Mouse (Mus musculus) embryonic facial prominence, embryonic 14.5 days (tissue): ENCODE results near the gene Plbd1. TPM values are rescaled to one million over a fixed set of nuclear protein-coding genes. Genes with fewer than 3 reads are reported as not detected.
A peak's percentile ranks its signal among the peaks of the same experiment; 100 is the strongest.

Source experiments
- ATAC-seq: fragments of 200-750 bp; cut with Nextera tagmentation; 2 replicates; pipeline ENCODE4 v1.8.0; 2017; ENCODE audit warnings: low read depth, moderate number of reproducible peaks, moderate TSS enrichment
- DNase-seq: peaks from one replicate; pipeline ENCODE4 v3.0.0-alpha.2; 2015; ENCODE audit warnings: low spot score
- H3K27ac ChIP-seq: fragments of 300-500 bp; sonication (generic); replicated peaks from 2 replicates; pipeline ENCODE4 v1.5.1; 2014; ENCODE audit warnings: low read depth, mild to moderate bottlenecking, low read length, moderate library complexity
- H3K27me3 ChIP-seq: fragments of 300-500 bp; sonication (generic); replicated peaks from 2 replicates; pipeline ENCODE4 v1.6.1; 2014; ENCODE audit warnings: low read length; ENCODE audit not compliant: control insufficient read depth, insufficient read depth
- H3K36me3 ChIP-seq: fragments of 300-500 bp; sonication (generic); 2 replicates; pipeline ENCODE4 v1.6.1; 2014; ENCODE audit warnings: low read length, mixed read lengths; ENCODE audit not compliant: control insufficient read depth, insufficient read depth
- H3K4me1 ChIP-seq: fragments of 300-500 bp; sonication (generic); 2 replicates; pipeline ENCODE4 v1.6.1; 2014; ENCODE audit warnings: antibody characterized with exemption, low read length; ENCODE audit not compliant: control insufficient read depth, insufficient read depth
- H3K4me2 ChIP-seq: fragments of 300-500 bp; sonication (generic); 2 replicates; pipeline ENCODE4 v1.6.1; 2014; ENCODE audit warnings: low read depth, mild to moderate bottlenecking, low read length, moderate library complexity, mixed read lengths
- H3K4me3 ChIP-seq: fragments of 300-500 bp; sonication (generic); 2 replicates; pipeline ENCODE4 v1.5.1; 2014; ENCODE audit warnings: low read depth, mild to moderate bottlenecking, low read length
- H3K9ac ChIP-seq: fragments of 300-500 bp; sonication (generic); 2 replicates; pipeline ENCODE4 v1.6.1; 2014; ENCODE audit warnings: low read depth, mild to moderate bottlenecking, low read length, moderate library complexity, mixed read lengths
- H3K9me3 ChIP-seq: fragments of 300-500 bp; sonication (generic); 2 replicates; pipeline ENCODE4 v1.6.1; 2016; ENCODE audit warnings: low read length; ENCODE audit not compliant: control insufficient read depth
- WGBS: fragments of 180-500 bp; shearing (Covaris S2); extraction: QIAGEN DNeasy Blood & Tissue Kit; methylation state at CpG from one replicate; pipeline ENCODE4 v1.1.7; 2014; 5-methylcytosine and 5-hydroxymethylcytosine counted together
- polyA plus RNA-seq: library from polyadenylated mRNA; unstranded; fragments of >200 nt; fragmentation: Nextera tagmentation; extraction: Ambion mirVana; gene quantifications from 2 replicates; pipeline ENCODE4 v1.2.1, GENCODE M21; 2014

Plbd1 gene
- 12.1 and 12.4 TPM in 2 replicates for polyA plus RNA-seq

DNA sequence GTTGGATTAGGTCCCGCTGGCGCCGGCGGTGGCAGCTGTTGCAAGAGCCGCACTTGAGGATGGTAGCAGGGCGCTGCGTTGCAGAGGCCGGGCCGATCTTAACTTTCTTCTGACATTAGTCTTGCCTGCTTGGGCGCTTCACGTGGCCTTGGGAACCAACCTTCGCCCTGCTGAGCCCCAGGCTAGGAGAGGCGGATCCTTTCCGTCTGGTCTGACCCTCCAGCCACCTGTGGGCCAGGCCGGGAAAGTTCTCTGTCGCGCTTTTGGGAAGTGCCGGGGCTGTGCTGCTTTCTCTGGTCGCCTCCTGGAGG is at the start of gene Plbd1:
TSS of gene Plbd1 (minus strand) at position 223 of the 311 bp plus-strand sequence.
- ATAC-seq = no peak
- peaks cover 10% of the 10 kb centered on the region for H3K4me1 ChIP-seq
- DNase-seq = peak; percentile 32
- WGBS = under 1% methylated on average over 12 of the region's 19 CpGs
- H3K9me3 ChIP-seq = no peaks in the 10 kb centered on the region
- H3K4me3 ChIP-seq = peak within 1 kb of the TSS; percentile 40
- H3K4me2 ChIP-seq = peak within 1 kb of the TSS; percentile 71
- no peaks in the 10 kb centered on the region for H3K36me3 ChIP-seq
- no peak within 1 kb of the TSS for H3K27ac ChIP-seq
- peaks cover 31% of the 10 kb centered on the region for H3K27me3 ChIP-seq
- H3K9ac ChIP-seq = peak within 1 kb of the TSS; percentile 61

DNA sequence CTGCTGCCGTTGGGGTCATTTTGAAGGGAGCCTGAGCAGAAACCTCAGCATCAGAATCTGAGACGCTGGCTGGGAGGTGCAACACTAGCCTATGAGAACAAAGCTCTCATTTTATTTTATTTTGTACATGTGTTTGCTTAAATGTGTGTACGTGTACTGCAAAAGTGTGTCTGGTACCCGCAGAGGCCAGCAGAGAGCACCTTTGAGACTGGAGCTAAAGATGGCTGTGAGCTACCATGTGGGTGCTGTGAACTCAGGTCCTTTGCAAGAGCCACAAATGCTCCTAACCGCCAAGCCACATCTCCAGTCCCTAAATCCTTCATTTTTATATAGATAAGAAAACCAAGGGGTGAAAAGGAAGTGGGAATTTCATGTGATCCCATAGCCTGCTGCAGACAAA is 48.7 kb upstream of the Plbd1 start:
- Histone ChIP-seq H3K4me1 (no peaks in the 10 kb centered on the region), H3K4me3 (no peak overlapping the region), H3K27ac (no peak overlapping the region), H3K36me3 (no peaks in the 10 kb centered on the region), H3K4me2 (no peak overlapping the region), H3K27me3 (no peaks in the 10 kb centered on the region), H3K9ac (no peak overlapping the region), H3K9me3 (no peaks in the 10 kb centered on the region)
- DNase-seq (no peak), ATAC-seq (no peak)
- 87% methylated on average over 5 of the region's 5 CpGs for WGBS

DNA sequence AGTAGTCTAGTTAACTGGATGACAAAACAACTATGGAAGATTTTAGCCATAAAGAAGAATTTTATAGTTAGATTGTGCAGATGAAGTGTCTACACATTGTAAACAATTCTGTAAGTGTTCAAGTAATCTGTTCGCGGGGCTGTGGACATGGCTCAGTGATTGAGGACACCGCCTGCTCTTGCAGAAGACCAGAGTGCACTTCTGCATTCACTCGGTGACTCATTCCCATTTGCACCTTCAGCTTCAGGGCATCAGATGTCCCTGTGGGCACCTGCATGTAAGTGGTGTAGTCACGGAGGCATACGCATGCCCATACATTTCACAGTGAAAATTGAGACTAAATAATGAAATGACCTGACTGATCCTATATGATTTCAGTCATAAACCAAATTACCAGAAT is 46.9 kb upstream of the Plbd1 start:
- Histone ChIP-seq H3K36me3 (no peaks in the 10 kb centered on the region), H3K4me2 (no peak overlapping the region), H3K27ac (no peak overlapping the region), H3K9me3 (no peaks in the 10 kb centered on the region), H3K9ac (no peak overlapping the region), H3K27me3 (no peaks in the 10 kb centered on the region), H3K4me1 (no peaks in the 10 kb centered on the region), H3K4me3 (no peak overlapping the region)
- 85% methylated on average over 6 of the region's 6 CpGs for WGBS
- ATAC-seq (no peak), DNase-seq (no peak)

DNA sequence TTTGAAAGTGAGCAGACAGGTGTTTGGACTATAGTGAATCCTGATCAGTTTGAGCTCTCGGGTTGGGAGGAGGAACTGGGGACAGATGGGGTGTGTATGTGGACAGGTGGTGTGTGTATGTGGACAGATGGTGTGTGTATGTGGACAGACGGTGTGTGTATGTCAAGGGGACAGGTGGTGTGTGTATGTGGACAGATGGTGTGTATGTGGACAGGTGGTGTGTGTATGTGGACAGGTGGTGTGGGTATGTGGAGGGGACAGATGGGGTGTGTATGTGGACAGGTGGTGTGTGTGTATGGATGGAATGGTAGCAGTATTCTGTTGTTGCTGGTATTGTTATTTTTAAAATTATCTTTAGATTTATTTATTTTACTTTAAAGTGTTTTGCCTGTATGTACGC is 40.1 kb upstream of the Plbd1 start:
- DNase-seq (no peak), ATAC-seq (no peak)
- Histone ChIP-seq H3K4me3 (no peak overlapping the region), H3K4me2 (no peak overlapping the region), H3K9ac (no peak overlapping the region), H3K9me3 (no peaks in the 10 kb centered on the region), H3K36me3 (no peaks in the 10 kb centered on the region), H3K27me3 (no peaks in the 10 kb centered on the region), H3K27ac (no peak overlapping the region), H3K4me1 (no peaks in the 10 kb centered on the region)
- WGBS = 92% methylated on average over 3 of the region's 3 CpGs

DNA sequence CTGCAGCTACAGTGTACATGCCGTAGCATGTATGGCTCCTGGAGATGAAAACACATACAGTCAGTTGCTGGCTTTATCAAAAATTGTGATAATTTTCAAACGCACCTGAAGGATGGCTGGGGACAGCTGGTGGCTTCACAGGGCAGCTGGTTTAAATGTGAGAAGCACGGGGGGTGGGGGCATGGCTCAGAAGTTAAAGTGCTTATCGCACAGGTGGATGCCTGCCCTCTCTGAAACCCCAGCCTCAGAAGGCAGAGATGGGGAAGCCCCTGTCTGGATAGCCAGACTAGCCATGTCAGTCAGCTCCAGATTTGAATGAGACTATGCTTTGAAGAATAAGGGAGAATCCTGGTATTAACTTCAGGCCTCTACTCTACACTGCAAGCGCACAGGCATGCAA is 39.5 kb upstream of the Plbd1 start:
- H3K36me3 ChIP-seq = no peaks in the 10 kb centered on the region
- WGBS = 72% methylated on average over 5 of the region's 5 CpGs
- no peaks in the 10 kb centered on the region for H3K4me1 ChIP-seq
- no peak overlapping the region for H3K4me3 ChIP-seq
- ATAC-seq (no peak), DNase-seq (no peak)
- no peaks in the 10 kb centered on the region for H3K27me3 ChIP-seq
- no peak overlapping the region for H3K9ac ChIP-seq
- H3K4me2 ChIP-seq = no peak overlapping the region
- H3K9me3 ChIP-seq = no peaks in the 10 kb centered on the region
- no peak overlapping the region for H3K27ac ChIP-seq

GRCm38 (mm10) chr6:136691314-136691713 is 29.6 kb upstream of the Plbd1 start:
- no peak overlapping the region for H3K27ac ChIP-seq
- H3K9ac ChIP-seq = no peak overlapping the region
- no peak for DNase-seq

GRCm38 (mm10) chr6:136690527-136690926 is 28.8 kb upstream of the Plbd1 start:
- 0 out of 2 replicates have a peak, but pooled peaks cover 7% of the 10 kb centered on the region for H3K9me3 ChIP-seq
- H3K4me3 ChIP-seq = no peak overlapping the region
- WGBS = 64% methylated on average over 5 of the region's 5 CpGs
- ATAC-seq = no peak
- H3K4me2 ChIP-seq = no peak overlapping the region
- DNase-seq = no peak
- no peaks in the 10 kb centered on the region for H3K27me3 ChIP-seq
- H3K4me1 ChIP-seq = no peaks in the 10 kb centered on the region
- no peak overlapping the region for H3K27ac ChIP-seq
- H3K9ac ChIP-seq = no peak overlapping the region
- no peaks in the 10 kb centered on the region for H3K36me3 ChIP-seq

More at GRCm38 (mm10) chr6:136691314-136691713, 29.6 kb upstream of the Plbd1 start:
- WGBS = 89% methylated on average over 6 of the region's 6 CpGs
- H3K4me1 ChIP-seq = no peaks in the 10 kb centered on the region
- H3K4me3 ChIP-seq = no peak overlapping the region
- no peak overlapping the region for H3K4me2 ChIP-seq
- H3K36me3 ChIP-seq = no peaks in the 10 kb centered on the region
- H3K27me3 ChIP-seq = no peaks in the 10 kb centered on the region
- H3K9me3 ChIP-seq = 0 out of 2 replicates have a peak, but pooled peaks cover 7% of the 10 kb centered on the region
- no peak for ATAC-seq

- H3K9ac ChIP-seq = no peak overlapping the region
- no peaks in the 10 kb centered on the region for H3K27me3 ChIP-seq
- H3K36me3 ChIP-seq = no peaks in the 10 kb centered on the region
- peak overlapping the region; percentile 59 for H3K27ac ChIP-seq
- 54% methylated on average over 14 of the region's 15 CpGs for WGBS
- DNase-seq (no peak), ATAC-seq (no peak)
- H3K9me3 ChIP-seq = 0 out of 2 replicates have a peak, but pooled peaks cover 7% of the 10 kb centered on the region
- H3K4me3 ChIP-seq = no peak overlapping the region
- no peaks in the 10 kb centered on the region for H3K4me1 ChIP-seq
- no peak overlapping the region for H3K4me2 ChIP-seq
These were observed 28.2 kb upstream of the Plbd1 start for GRCm38 (mm10) chr6:136689790-136690413.

DNA sequence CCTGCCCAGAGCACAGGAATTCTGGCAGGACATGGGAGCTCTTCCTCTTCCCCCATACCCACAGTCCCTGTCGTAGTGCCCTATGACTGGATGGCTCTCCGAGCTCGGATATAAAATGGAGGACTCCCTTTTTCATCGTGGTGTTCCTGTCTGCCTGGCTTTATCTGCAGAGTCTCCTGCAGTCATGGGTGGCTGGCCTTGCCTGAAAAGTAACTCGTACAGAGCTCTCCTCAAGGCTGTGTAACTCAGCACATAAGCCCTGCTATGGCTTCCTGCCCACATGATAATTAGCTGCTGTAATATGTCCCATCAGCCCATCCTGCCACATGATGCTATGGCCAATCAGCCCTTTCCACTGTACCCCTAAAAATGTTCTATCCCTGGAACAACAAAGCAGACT is 23.7 kb upstream of the Plbd1 start:
- no peak overlapping the region for H3K4me3 ChIP-seq
- H3K4me1 ChIP-seq = no peaks in the 10 kb centered on the region
- H3K27ac ChIP-seq = no peak overlapping the region
- 81% methylated on average over 5 of the region's 5 CpGs for WGBS
- H3K36me3 ChIP-seq = no peaks in the 10 kb centered on the region
- no peaks in the 10 kb centered on the region for H3K27me3 ChIP-seq
- ATAC-seq (no peak), DNase-seq (no peak)
- no peaks in the 10 kb centered on the region for H3K9me3 ChIP-seq
- H3K4me2 ChIP-seq = no peak overlapping the region
- no peak overlapping the region for H3K9ac ChIP-seq
